In the genomic region with DNA sequence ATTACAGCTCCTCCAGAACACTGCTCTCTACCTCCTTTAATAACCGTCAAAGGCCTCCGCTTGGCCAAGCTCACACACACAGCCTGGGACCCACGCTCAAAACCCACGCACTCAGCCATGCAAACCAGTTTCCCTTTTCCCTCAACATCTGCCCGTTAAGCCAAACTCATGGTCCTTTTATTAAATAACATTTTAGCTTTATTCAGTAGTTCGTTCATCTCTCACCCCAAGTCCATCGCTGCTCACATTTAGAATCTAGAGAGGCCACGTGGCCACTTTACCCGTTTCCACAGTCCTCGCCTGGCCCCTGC, we compare ENCODE assay signal across 8 mouse cellular contexts. TPM values are rescaled to one million over a fixed set of nuclear protein-coding genes. Genes with fewer than 3 reads are reported as not detected.
DNase-seq lines count a peak whose midpoint lies in the region; ATAC-seq and TF ChIP-seq lines count a peak whose summit lies in the region.
"Had no signal": no experiment of that assay in that cellular context is flagged by ENCODE, and none has a peak within 500 bp of the region (broad histone marks: within the 10 kb centered on the region; RNA-seq: fewer than 3 reads in every experiment).

No protein-coding gene starts in this region.

- peaks cover 63% of the 10 kb centered on the region for H3K27me3 ChIP-seq in lung, embryonic 14.5 days (ENCODE audit: insufficient read depth, low read length)
- H3K27me3 ChIP-seq in forebrain, embryonic 12.5 days: peaks cover 99% of the 10 kb centered on the region
- H3K27me3 ChIP-seq in intestine, postnatal 0 days (replicated peaks; ENCODE audit: control insufficient read depth, insufficient read depth, low read length): peaks cover 63% of the 10 kb centered on the region
- peaks cover 23% of the 10 kb centered on the region for H3K27me3 ChIP-seq in neural tube, embryonic 14.5 days (ENCODE audit: control insufficient read depth, insufficient read depth, low read length)

- peak overlapping the region; percentile 48 for H3K4me3 ChIP-seq in lung, embryonic 14.5 days (ENCODE audit: low read depth, low read length)
- peak overlapping the region; percentile 51 for H3K4me3 ChIP-seq in forebrain, embryonic 12.5 days (replicated peaks)
- H3K4me3 ChIP-seq in intestine, postnatal 0 days (ENCODE audit: low read depth, low read length): peak overlapping the region; percentile 50
- H3K4me3 ChIP-seq in neural tube, embryonic 14.5 days (ENCODE audit: low read depth, low read length): peak overlapping the region; percentile 51

- WGBS in lung, embryonic 14.5 days: 20% methylated on average over 10 of the region's 10 CpGs
- WGBS in forebrain, embryonic 12.5 days: 9% methylated on average over 10 of the region's 10 CpGs
- WGBS in intestine, postnatal 0 days: 25% methylated on average over 10 of the region's 10 CpGs
- 10% methylated on average over 10 of the region's 10 CpGs for WGBS in neural tube, embryonic 14.5 days

- H3K4me2 ChIP-seq in lung, embryonic 14.5 days: peak overlapping the region; percentile 94
- H3K4me2 ChIP-seq in forebrain, embryonic 12.5 days: peak overlapping the region; percentile 84
- H3K4me2 ChIP-seq in intestine, postnatal 0 days (replicated peaks; ENCODE audit: low read depth): peak overlapping the region; percentile 85
- H3K4me2 ChIP-seq in neural tube, embryonic 14.5 days (ENCODE audit: low read depth, low read length): peak overlapping the region; percentile 71

- H3K27ac ChIP-seq in lung, embryonic 14.5 days (ENCODE audit: low read depth): no peak overlapping the region
- H3K27ac ChIP-seq in forebrain, embryonic 12.5 days: no peak overlapping the region
- H3K27ac ChIP-seq in intestine, postnatal 0 days (ENCODE audit: low read depth, low read length): no peak overlapping the region
- H3K27ac ChIP-seq in neural tube, embryonic 14.5 days (ENCODE audit: low read depth, low read length): peak overlapping the region; percentile 75; the same call in 1 of the 2 replicates

- DNase-seq in lung, embryonic 14.5 days: no peak
- DNase-seq in lung, postnatal 36 days: no peak
- no peak for DNase-seq in cerebellum, postnatal 25 days
- no peak for DNase-seq in left cerebral cortex, postnatal 4 days

- peak overlapping the region; percentile 63 for H3K9ac ChIP-seq in lung, embryonic 14.5 days
- peak overlapping the region; percentile 66; the same call in 1 of the 2 replicates for H3K9ac ChIP-seq in forebrain, embryonic 12.5 days
- peak overlapping the region; percentile 22; the same call in 1 of the 2 replicates for H3K9ac ChIP-seq in intestine, postnatal 0 days (ENCODE audit: low read depth, low read length)
- H3K9ac ChIP-seq in neural tube, embryonic 14.5 days (replicated peaks; ENCODE audit: low read depth, low read length): peak overlapping the region; percentile 64

- ATAC-seq in lung, embryonic 14.5 days (ENCODE audit: insufficient read depth): no peak
- no peak for ATAC-seq in forebrain, embryonic 12.5 days (ENCODE audit: low FRiP score)
- ATAC-seq in intestine, postnatal 0 days: no peak
- no peak for ATAC-seq in neural tube, embryonic 14.5 days (ENCODE audit: low read depth)

- H3K36me3 ChIP-seq in lung, embryonic 14.5 days (ENCODE audit: insufficient read depth): no peaks in the 10 kb centered on the region
- no peaks in the 10 kb centered on the region for H3K36me3 ChIP-seq in forebrain, embryonic 12.5 days (replicated peaks)
- no peaks in the 10 kb centered on the region for H3K36me3 ChIP-seq in intestine, postnatal 0 days (ENCODE audit: control insufficient read depth, insufficient read depth)
- no peaks in the 10 kb centered on the region for H3K36me3 ChIP-seq in neural tube, embryonic 14.5 days (ENCODE audit: control insufficient read depth, insufficient read depth, low read length)

- peaks cover 7% of the 10 kb centered on the region for H3K4me1 ChIP-seq in lung, embryonic 14.5 days (ENCODE audit: insufficient read depth)
- H3K4me1 ChIP-seq in forebrain, embryonic 12.5 days: peaks cover 65% of the 10 kb centered on the region
- no peaks in the 10 kb centered on the region for H3K4me1 ChIP-seq in intestine, postnatal 0 days (replicated peaks; ENCODE audit: control insufficient read depth, insufficient read depth, low read length)
- H3K4me1 ChIP-seq in neural tube, embryonic 14.5 days (ENCODE audit: control insufficient read depth, insufficient read depth, low read length): peaks cover 15% of the 10 kb centered on the region; the same call in 1 of the 2 replicates

- TF ChIP-seq CTCF in lung, embryonic 14.5 days (IDR thresholded peaks at IDR 0.05; ENCODE audit: low read depth): no peak
- TF ChIP-seq CTCF in intestine, postnatal 0 days (IDR thresholded peaks at IDR 0.05; ENCODE audit: low read depth): no peak

- intact Hi-C loops in left cerebral cortex, postnatal 4 days (cut with DNase I): no loop called here

- no peaks in the 10 kb centered on the region for H3K9me3 ChIP-seq in lung, embryonic 14.5 days (ENCODE audit: low read depth, low read length)
- no peaks in the 10 kb centered on the region for H3K9me3 ChIP-seq in forebrain, embryonic 12.5 days
- no peaks in the 10 kb centered on the region for H3K9me3 ChIP-seq in intestine, postnatal 0 days (ENCODE audit: control insufficient read depth)
- H3K9me3 ChIP-seq in neural tube, embryonic 14.5 days (ENCODE audit: control insufficient read depth, low read length): no peaks in the 10 kb centered on the region

RNA-seq across cellular contexts. Expression of a gene that starts 3.0 kb away (rescaled TPM):
- 10.2 and 11.6 TPM in 2 replicates for polyA plus RNA-seq in lung, embryonic 14.5 days (2014; fragmentation: Nextera tagmentation; extraction: Ambion mirVana)
- 4.1 and 5.2 TPM in 2 replicates for polyA plus RNA-seq in forebrain, embryonic 12.5 days (2016; fragmentation: Nextera tagmentation; extraction: Ambion mirVana)
- 6.8 and 7.6 TPM in 2 replicates for polyA plus RNA-seq in intestine, postnatal 0 days (2015; fragmentation: Nextera tagmentation; extraction: Ambion mirVana)
- polyA plus RNA-seq in neural tube, embryonic 14.5 days (2014; fragmentation: Nextera tagmentation; extraction: Ambion mirVana): 13.4 and 15.4 TPM in 2 replicates
- 1 to 10 TPM; 7.5 to 8.4 TPM for total RNA-seq in left cerebral cortex, postnatal 4 days (2021)

RNA-seq across cellular contexts. Expression of a gene that starts 4.2 kb away (rescaled TPM):
- not detected in 2 replicates for polyA plus RNA-seq in lung, embryonic 14.5 days (2014; fragmentation: Nextera tagmentation; extraction: Ambion mirVana)
- not detected in 2 replicates for polyA plus RNA-seq in forebrain, embryonic 12.5 days (2016; fragmentation: Nextera tagmentation; extraction: Ambion mirVana)
- not detected in 2 replicates for polyA plus RNA-seq in intestine, postnatal 0 days (2015; fragmentation: Nextera tagmentation; extraction: Ambion mirVana)
- not detected in 2 replicates for polyA plus RNA-seq in neural tube, embryonic 14.5 days (2014; fragmentation: Nextera tagmentation; extraction: Ambion mirVana)
- not detected for total RNA-seq in left cerebral cortex, postnatal 4 days (2021)
- total RNA-seq: adrenal gland, postnatal 4 days had no signal

RNA-seq across cellular contexts. Expression of a gene that starts 5.5 kb away (rescaled TPM):
- polyA plus RNA-seq in lung, embryonic 14.5 days (2014; fragmentation: Nextera tagmentation; extraction: Ambion mirVana): 16.4 and 17.5 TPM in 2 replicates
- polyA plus RNA-seq in forebrain, embryonic 12.5 days (2016; fragmentation: Nextera tagmentation; extraction: Ambion mirVana): 18.5 and 20.4 TPM in 2 replicates
- 9.4 and 10.5 TPM in 2 replicates for polyA plus RNA-seq in intestine, postnatal 0 days (2015; fragmentation: Nextera tagmentation; extraction: Ambion mirVana)
- polyA plus RNA-seq in neural tube, embryonic 14.5 days (2014; fragmentation: Nextera tagmentation; extraction: Ambion mirVana): 12.4 and 15.6 TPM in 2 replicates
- 10 to 100 TPM; 15.4 to 16.5 TPM for total RNA-seq in left cerebral cortex, postnatal 4 days (2021)

RNA-seq across cellular contexts. Expression of a gene that starts 7.4 kb away (rescaled TPM):
- polyA plus RNA-seq in lung, embryonic 14.5 days (2014; fragmentation: Nextera tagmentation; extraction: Ambion mirVana): 0.29 and 0.41 TPM in 2 replicates
- 0.52 and 0.74 TPM in 2 replicates for polyA plus RNA-seq in forebrain, embryonic 12.5 days (2016; fragmentation: Nextera tagmentation; extraction: Ambion mirVana)
- 0.39 and 0.46 TPM in 2 replicates for polyA plus RNA-seq in intestine, postnatal 0 days (2015; fragmentation: Nextera tagmentation; extraction: Ambion mirVana)
- polyA plus RNA-seq in neural tube, embryonic 14.5 days (2014; fragmentation: Nextera tagmentation; extraction: Ambion mirVana): 0.44 TPM in 1 of 2 replicates, not detected in the other
- not detected for total RNA-seq in left cerebral cortex, postnatal 4 days (2021)
- total RNA-seq: adrenal gland, postnatal 4 days had no signal

RNA-seq across cellular contexts. Expression of a gene that starts 12.7 kb away (rescaled TPM):
- 6.2 TPM in 2 replicates for polyA plus RNA-seq in lung, embryonic 14.5 days (2014; fragmentation: Nextera tagmentation; extraction: Ambion mirVana)
- polyA plus RNA-seq in forebrain, embryonic 12.5 days (2016; fragmentation: Nextera tagmentation; extraction: Ambion mirVana): 0.10 and 0.35 TPM in 2 replicates
- 13.8 and 15.5 TPM in 2 replicates for polyA plus RNA-seq in intestine, postnatal 0 days (2015; fragmentation: Nextera tagmentation; extraction: Ambion mirVana)
- 0.16 TPM in 1 of 2 replicates, not detected in the other for polyA plus RNA-seq in neural tube, embryonic 14.5 days (2014; fragmentation: Nextera tagmentation; extraction: Ambion mirVana)
- under 1 TPM; 0.22 to 0.36 TPM for total RNA-seq in left cerebral cortex, postnatal 4 days (2021)
